Mouse (Mus musculus) midbrain, embryonic 15.5 days (tissue): ENCODE data around the gene 5330417H12Rik. TPM values are rescaled to one million over a fixed set of nuclear protein-coding genes. Genes with fewer than 3 reads are reported as not detected.

Source experiments
- ATAC-seq: fragments of 200-750 bp; cut with Nextera tagmentation; replicated peaks from 2 replicates; pipeline ENCODE4 v1.8.0; 2017; ENCODE audit warnings: moderate TSS enrichment
- H3K27ac ChIP-seq: fragments of 300-500 bp; sonication (generic); 2 replicates; pipeline ENCODE4 v1.5.1; 2015; ENCODE audit warnings: mild to moderate bottlenecking, inconsistent platforms
- H3K27me3 ChIP-seq: fragments of 300-500 bp; sonication (generic); replicated peaks from 2 replicates; pipeline ENCODE4 v1.6.1; 2015; ENCODE audit warnings: inconsistent platforms
- H3K36me3 ChIP-seq: fragments of 300-500 bp; sonication (generic); replicated peaks from 2 replicates; pipeline ENCODE4 v1.6.1; 2015; ENCODE audit warnings: inconsistent platforms
- H3K4me1 ChIP-seq: fragments of 300-500 bp; sonication (generic); 2 replicates; pipeline ENCODE4 v1.6.1; 2015; ENCODE audit warnings: inconsistent platforms
- H3K4me2 ChIP-seq: fragments of 300-500 bp; sonication (generic); 2 replicates; pipeline ENCODE4 v1.6.1; 2015; ENCODE audit warnings: inconsistent platforms, mild to moderate bottlenecking, moderate library complexity
- H3K4me3 ChIP-seq: fragments of 300-500 bp; sonication (generic); 2 replicates; pipeline ENCODE4 v1.5.1; 2015; ENCODE audit warnings: mild to moderate bottlenecking, inconsistent platforms
- H3K9ac ChIP-seq: fragments of 300-500 bp; sonication (generic); 2 replicates; pipeline ENCODE4 v1.6.1; 2015; ENCODE audit warnings: mild to moderate bottlenecking, inconsistent platforms
- H3K9me3 ChIP-seq: fragments of 300-500 bp; sonication (generic); 2 replicates; pipeline ENCODE4 v1.6.1; 2016; ENCODE audit warnings: inconsistent platforms
- WGBS: fragments of 180-500 bp; shearing (Covaris S2); methylation state at CpG from one replicate; pipeline ENCODE4 v1.1.7; 2015; ENCODE audit warnings: mixed read lengths; 5-methylcytosine and 5-hydroxymethylcytosine counted together
- polyA plus RNA-seq: library from polyadenylated mRNA; unstranded; fragments of >200 nt; fragmentation: Nextera tagmentation; extraction: Ambion mirVana; gene quantifications from 2 replicates; pipeline ENCODE4 v1.2.1, GENCODE M21; 2015

Gene 5330417H12Rik
- polyA plus RNA-seq, 1 experiment from 2014 or later = not detected

DNA sequence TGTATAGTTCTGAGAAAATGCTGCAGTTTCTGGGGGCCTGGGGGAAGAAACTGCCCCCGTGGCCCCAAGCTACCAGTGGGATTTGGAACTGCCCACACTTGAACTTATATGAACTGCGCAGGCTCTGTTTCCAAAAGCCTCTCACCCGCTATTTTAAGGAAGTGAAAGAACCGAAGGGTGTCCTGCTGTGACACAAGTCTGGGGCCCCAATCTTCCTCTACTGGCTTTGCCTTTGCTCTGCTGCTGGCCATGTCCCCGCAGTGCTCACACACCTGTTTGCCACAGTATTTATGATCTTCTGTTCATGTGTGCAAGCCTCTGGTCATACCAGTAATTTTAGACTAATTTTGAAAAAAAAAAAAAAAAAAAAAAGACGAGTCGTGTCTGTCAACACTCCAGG, 31.1 kb downstream of the 5330417H12Rik start:
- H3K27ac ChIP-seq = no peak overlapping the region
- H3K27me3 ChIP-seq = no peaks in the 10 kb centered on the region; the same call in 1 of the 2 replicates
- no peaks in the 10 kb centered on the region for H3K36me3 ChIP-seq
- no peaks in the 10 kb centered on the region for H3K9me3 ChIP-seq
- 32% methylated on average over 7 of the region's 7 CpGs for WGBS
- no peak overlapping the region for H3K9ac ChIP-seq
- H3K4me3 ChIP-seq = peak overlapping the region; percentile 69
- no peak; the same call in 1 of the 2 replicates for ATAC-seq
- H3K4me1 ChIP-seq = peaks cover 10% of the 10 kb centered on the region
- peak overlapping the region; percentile 98 for H3K4me2 ChIP-seq

DNA sequence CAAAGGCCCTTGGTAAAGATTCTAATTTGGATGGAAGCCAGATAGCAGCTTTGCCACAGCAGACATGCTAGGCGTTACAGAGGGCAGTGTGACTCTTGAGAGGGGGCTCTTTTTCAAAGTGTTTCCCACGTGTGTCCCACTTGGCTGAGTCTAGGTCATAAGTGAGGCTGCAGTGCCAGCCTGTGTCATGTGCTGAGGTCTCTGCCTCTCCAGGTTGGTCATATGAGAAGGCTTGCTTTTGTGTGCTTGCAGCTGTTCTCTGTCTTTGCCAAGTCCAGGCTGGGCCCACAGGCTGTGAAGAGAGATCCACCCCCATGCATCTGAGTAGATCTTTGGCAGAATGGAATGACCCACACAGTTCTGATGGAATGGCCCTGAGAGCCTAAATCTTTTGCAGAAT, 32.3 kb downstream of the 5330417H12Rik start:
- Histone ChIP-seq H3K9ac (no peak overlapping the region), H3K9me3 (no peaks in the 10 kb centered on the region), H3K27ac (no peak overlapping the region), H3K4me1 (peaks cover 10% of the 10 kb centered on the region), H3K36me3 (no peaks in the 10 kb centered on the region), H3K27me3 (no peaks in the 10 kb centered on the region; the same call in 1 of the 2 replicates), H3K4me3 (no peak overlapping the region), H3K4me2 (no peak overlapping the region)
- no peak; the same call in 1 of the 2 replicates for ATAC-seq
- 22% methylated on average over 2 of the region's 2 CpGs for WGBS

DNA sequence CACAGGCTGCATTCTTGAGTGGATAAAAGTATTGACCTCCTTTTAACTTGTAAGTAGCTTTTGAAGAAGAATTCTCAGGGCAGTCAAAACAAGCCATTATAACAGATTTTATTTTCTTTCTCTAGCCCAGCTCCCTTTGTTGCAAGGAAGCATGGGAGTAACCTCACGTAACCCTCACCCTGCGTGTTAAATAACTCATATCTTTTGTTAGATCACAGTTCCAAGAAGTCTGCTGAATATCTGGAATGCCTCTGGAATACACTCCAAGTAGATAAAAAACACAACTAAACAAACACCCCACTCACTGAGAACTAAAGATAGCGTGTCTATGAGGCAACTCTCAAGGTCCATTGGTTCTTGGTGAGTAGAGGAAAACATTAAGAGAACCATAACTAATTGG, 50.7 kb downstream of the 5330417H12Rik start:
- no peaks in the 10 kb centered on the region for H3K9me3 ChIP-seq
- H3K27ac ChIP-seq = no peak overlapping the region
- no peaks in the 10 kb centered on the region for H3K4me1 ChIP-seq
- 83% methylated on average over 3 of the region's 3 CpGs for WGBS
- H3K4me3 ChIP-seq = no peak overlapping the region
- no peaks in the 10 kb centered on the region for H3K27me3 ChIP-seq
- no peak for ATAC-seq
- H3K9ac ChIP-seq = no peak overlapping the region
- no peaks in the 10 kb centered on the region for H3K36me3 ChIP-seq
- no peak overlapping the region for H3K4me2 ChIP-seq

Other genes starting within 250 kb of the 5330417H12Rik start
- gene Olfml1, start 57.7 kb downstream of the 5330417H12Rik start, polyA plus RNA-seq = 3.1 and 4.6 TPM in 2 replicates
- 1.5 and 1.7 TPM in 2 replicates for gene Ppfibp2, start 30.0 kb downstream of the 5330417H12Rik start, polyA plus RNA-seq
- 0.19 TPM in 2 replicates for gene Cyb5r2, start 132.9 kb upstream of the 5330417H12Rik start, polyA plus RNA-seq
- gene Ovch2, start 176.0 kb upstream of the 5330417H12Rik start, polyA plus RNA-seq = not detected in 2 replicates
- not detected in 2 replicates for gene Olfr467, start 187.1 kb upstream of the 5330417H12Rik start, polyA plus RNA-seq
- not detected in 2 replicates for gene Olfr469, start 200.4 kb upstream of the 5330417H12Rik start, polyA plus RNA-seq
- not detected in 2 replicates for gene Olfr470, start 222.3 kb upstream of the 5330417H12Rik start, polyA plus RNA-seq